Mouse (Mus musculus) spleen, adult 2 months (tissue): ENCODE data around the gene Srsf12.

Experiments used
- CTCF ChIP-seq: fragments of 200-500 bp; IDR thresholded peaks from 2 replicates; pipeline ENCODE4 v1.5.1; 2011; ENCODE audit warnings: mild to moderate bottlenecking, inconsistent platforms; ENCODE audit not compliant: insufficient read depth, insufficient read length, insufficient replicate concordance; ENCODE audit errors: extremely low read depth
- POLR2A ChIP-seq: fragments of 200-500 bp; IDR thresholded peaks from 2 replicates; pipeline ENCODE4 v1.6.1; 2011; ENCODE audit warnings: low read depth, low read length, inconsistent platforms

- no peak for TF ChIP-seq CTCF
- no peak for TF ChIP-seq POLR2A
Measured at GRCm38 (mm10) chr4:33245853-33246395, 37.1 kb downstream of the Srsf12 start.
